Mouse (Mus musculus): ENCODE results near the gene Iba57. TPM values are rescaled to one million over a fixed set of nuclear protein-coding genes. Genes with fewer than 3 reads are reported as not detected.

Gene Iba57
- polyA plus RNA-seq, 1 experiment from 2014 or later, result 3.6 TPM

GRCm38 (mm10) chr11:59196230-59196629, 32.7 kb upstream of the Iba57 start:
- Histone ChIP-seq H3K9me3 (no peaks in the 10 kb centered on the region), H3K36me3 (peaks cover 19% of the 10 kb centered on the region), H3K4me1 (peaks cover 3% of the 10 kb centered on the region), H3K4me3 (no peak overlapping the region), H3K4me2 (no peak overlapping the region), H3K27me3 (no peaks in the 10 kb centered on the region), H3K27ac (no peak overlapping the region), H3K9ac (no peak overlapping the region)
- ATAC-seq (ENCODE audit: insufficient number of reproducible peaks, insufficient read depth, low FRiP score, low TSS enrichment, low read depth), result no peak

GRCm38 (mm10) chr11:59192059-59192386, 28.5 kb upstream of the Iba57 start, which contains the start of gene Guk1:
Gene Guk1 (minus strand): TSS chr11:59192212.
- ATAC-seq (ENCODE audit: insufficient number of reproducible peaks, insufficient read depth, low FRiP score, low TSS enrichment, low read depth), result no peak
- Histone ChIP-seq H3K36me3 (0 out of 2 replicates have a peak, but pooled peaks cover 2% of the 10 kb centered on the region), H3K4me3 (peak within 1 kb of the TSS; percentile 55), H3K4me2 (peak within 1 kb of the TSS; percentile 72), H3K9me3 (no peaks in the 10 kb centered on the region), H3K4me1 (peaks cover 17% of the 10 kb centered on the region), H3K27me3 (no peaks in the 10 kb centered on the region), H3K9ac (peak within 1 kb of the TSS; percentile 79), H3K27ac (peak within 1 kb of the TSS; percentile 90)
- 5% methylated on average over 16 of the region's 16 CpGs for WGBS

GRCm38 (mm10) chr11:59191231-59192058, 27.9 kb upstream of the Iba57 start:
- WGBS, result under 1% methylated on average over 59 of the region's 59 CpGs
- no peaks in the 10 kb centered on the region for H3K27me3 ChIP-seq
- peak overlapping the region; percentile 79 for H3K9ac ChIP-seq
- H3K9me3 ChIP-seq, result no peaks in the 10 kb centered on the region
- peak overlapping the region; percentile 55 for H3K4me3 ChIP-seq
- peaks cover 17% of the 10 kb centered on the region for H3K4me1 ChIP-seq
- peak; percentile 94 for ATAC-seq (ENCODE audit: insufficient number of reproducible peaks, insufficient read depth, low FRiP score, low TSS enrichment, low read depth)
- peak overlapping the region; percentile 90 for H3K27ac ChIP-seq
- peaks cover 8% of the 10 kb centered on the region for H3K36me3 ChIP-seq
- peak overlapping the region; percentile 72 for H3K4me2 ChIP-seq

- no peak overlapping the region for H3K27ac ChIP-seq
- peaks cover 17% of the 10 kb centered on the region for H3K4me1 ChIP-seq
- H3K4me2 ChIP-seq, result no peak overlapping the region
- ATAC-seq (ENCODE audit: insufficient number of reproducible peaks, insufficient read depth, low FRiP score, low TSS enrichment, low read depth), result no peak
- H3K9ac ChIP-seq, result no peak overlapping the region
- no peaks in the 10 kb centered on the region for H3K9me3 ChIP-seq
- 87% methylated on average over 6 of the region's 6 CpGs for WGBS
- H3K27me3 ChIP-seq, result no peaks in the 10 kb centered on the region
- H3K36me3 ChIP-seq, result peaks cover 44% of the 10 kb centered on the region
- no peak overlapping the region for H3K4me3 ChIP-seq
These were observed 24.2 kb upstream of the Iba57 start for GRCm38 (mm10) chr11:59187706-59188105.

- no peak overlapping the region for H3K9ac ChIP-seq
- peaks cover 48% of the 10 kb centered on the region for H3K36me3 ChIP-seq
- H3K27ac ChIP-seq, result no peak overlapping the region
- no peaks in the 10 kb centered on the region for H3K9me3 ChIP-seq
- H3K27me3 ChIP-seq, result no peaks in the 10 kb centered on the region; the same call in 1 of the 2 replicates
- peaks cover 11% of the 10 kb centered on the region for H3K4me1 ChIP-seq
- no peak overlapping the region for H3K4me2 ChIP-seq
- no peak for ATAC-seq (ENCODE audit: insufficient number of reproducible peaks, insufficient read depth, low FRiP score, low TSS enrichment, low read depth)
- WGBS, result 72% methylated on average over 5 of the region's 5 CpGs
- H3K4me3 ChIP-seq, result no peak overlapping the region
These were observed 22.0 kb upstream of the Iba57 start for GRCm38 (mm10) chr11:59185490-59185889.

GRCm38 (mm10) chr11:59183821-59184220, 20.3 kb upstream of the Iba57 start:
- 43% methylated on average over 3 of the region's 3 CpGs for WGBS
- H3K9me3 ChIP-seq, result no peaks in the 10 kb centered on the region
- H3K27me3 ChIP-seq, result peaks cover 16% of the 10 kb centered on the region
- H3K9ac ChIP-seq, result no peak overlapping the region
- H3K36me3 ChIP-seq, result peaks cover 48% of the 10 kb centered on the region
- H3K27ac ChIP-seq, result no peak overlapping the region
- no peak overlapping the region for H3K4me2 ChIP-seq
- H3K4me3 ChIP-seq, result no peak overlapping the region
- H3K4me1 ChIP-seq, result 0 out of 2 replicates have a peak, but pooled peaks cover 3% of the 10 kb centered on the region
- no peak for ATAC-seq (ENCODE audit: insufficient number of reproducible peaks, insufficient read depth, low FRiP score, low TSS enrichment, low read depth)

- WGBS, result 46% methylated on average over 3 of the region's 3 CpGs
These were observed 19.4 kb upstream of the Iba57 start, which contains the start of gene Gjc2 for GRCm38 (mm10) chr11:59182864-59183331. Gene Gjc2 (minus strand): TSS chr11:59183213.

GRCm38 (mm10) chr11:59176921-59177320, 13.4 kb upstream of the Iba57 start:
- 6% methylated on average over 34 of the region's 34 CpGs for WGBS
- Histone ChIP-seq H3K9me3 (no peaks in the 10 kb centered on the region), H3K4me3 (peak overlapping the region; percentile 28), H3K4me1 (peaks cover 9% of the 10 kb centered on the region), H3K9ac (no peak overlapping the region), H3K4me2 (peak overlapping the region; percentile 50), H3K36me3 (no peaks in the 10 kb centered on the region), H3K27ac (no peak overlapping the region), H3K27me3 (peaks cover 85% of the 10 kb centered on the region)
- no peak for ATAC-seq (ENCODE audit: insufficient number of reproducible peaks, insufficient read depth, low FRiP score, low TSS enrichment, low read depth)

More at GRCm38 (mm10) chr11:59182864-59183331, 19.4 kb upstream of the Iba57 start, which contains the start of gene Gjc2:
- ATAC-seq (ENCODE audit: insufficient number of reproducible peaks, insufficient read depth, low FRiP score, low TSS enrichment, low read depth), result no peak
- no peaks in the 10 kb centered on the region for H3K4me1 ChIP-seq
- peaks cover 48% of the 10 kb centered on the region for H3K36me3 ChIP-seq
- no peak within 1 kb of the TSS for H3K27ac ChIP-seq
- H3K4me2 ChIP-seq, result no peak within 1 kb of the TSS
- H3K9ac ChIP-seq, result no peak within 1 kb of the TSS
- peaks cover 25% of the 10 kb centered on the region for H3K27me3 ChIP-seq
- H3K9me3 ChIP-seq, result no peaks in the 10 kb centered on the region
- H3K4me3 ChIP-seq, result no peak within 1 kb of the TSS

GRCm38 (mm10) chr11:59176475-59176874, 12.9 kb upstream of the Iba57 start:
- Histone ChIP-seq H3K36me3 (no peaks in the 10 kb centered on the region), H3K4me3 (peak overlapping the region; percentile 28), H3K4me2 (peak overlapping the region; percentile 50), H3K9ac (peak overlapping the region; percentile 49; the same call in 1 of the 2 replicates), H3K27me3 (peaks cover 88% of the 10 kb centered on the region), H3K4me1 (peaks cover 9% of the 10 kb centered on the region), H3K9me3 (no peaks in the 10 kb centered on the region), H3K27ac (no peak overlapping the region)
- no peak for ATAC-seq (ENCODE audit: insufficient number of reproducible peaks, insufficient read depth, low FRiP score, low TSS enrichment, low read depth)
- WGBS, result 4% methylated on average over 48 of the region's 48 CpGs

- WGBS, result 50% methylated on average over 6 of the region's 6 CpGs
- no peak overlapping the region for H3K9ac ChIP-seq
- no peak overlapping the region for H3K4me3 ChIP-seq
- peaks cover 9% of the 10 kb centered on the region for H3K4me1 ChIP-seq
- H3K27me3 ChIP-seq, result peaks cover 79% of the 10 kb centered on the region
- no peak overlapping the region for H3K27ac ChIP-seq
- no peaks in the 10 kb centered on the region for H3K9me3 ChIP-seq
- H3K4me2 ChIP-seq, result no peak overlapping the region
- no peak for ATAC-seq (ENCODE audit: insufficient number of reproducible peaks, insufficient read depth, low FRiP score, low TSS enrichment, low read depth)
- H3K36me3 ChIP-seq, result no peaks in the 10 kb centered on the region
These were observed 10.8 kb upstream of the Iba57 start for GRCm38 (mm10) chr11:59174189-59174838.

GRCm38 (mm10) chr11:59170549-59170948, 7.0 kb upstream of the Iba57 start:
- H3K27ac ChIP-seq, result no peak overlapping the region
- no peaks in the 10 kb centered on the region for H3K36me3 ChIP-seq
- H3K9me3 ChIP-seq, result no peaks in the 10 kb centered on the region
- H3K4me3 ChIP-seq, result no peak overlapping the region
- 71% methylated on average over 4 of the region's 4 CpGs for WGBS
- no peak for ATAC-seq (ENCODE audit: insufficient number of reproducible peaks, insufficient read depth, low FRiP score, low TSS enrichment, low read depth)
- H3K27me3 ChIP-seq, result peaks cover 42% of the 10 kb centered on the region
- no peak overlapping the region for H3K4me2 ChIP-seq
- no peak overlapping the region for H3K9ac ChIP-seq
- no peaks in the 10 kb centered on the region for H3K4me1 ChIP-seq

Data from embryonic facial prominence, embryonic 13.5 days (tissue).